Mouse (Mus musculus) activated CD4-positive, CD25-positive, alpha-beta regulatory T cell (primary cell): ENCODE measurements around the gene Prl4a1. TPM values are rescaled to one million over a fixed set of nuclear protein-coding genes. Genes with fewer than 3 reads are reported as not detected.

ENCODE experiments used
- polyA plus RNA-seq, 2 experiments: library from polyadenylated mRNA; unstranded; fragments of 100-300 nt; shearing (Covaris generic); gene quantifications; one replicate each; pipeline ENCODE4 v1.2.1; 2017

The Prl4a1 gene
- under 1 TPM in 1 of 2 experiments, not detected in 1; 0.20 TPM for polyA plus RNA-seq

DNA sequence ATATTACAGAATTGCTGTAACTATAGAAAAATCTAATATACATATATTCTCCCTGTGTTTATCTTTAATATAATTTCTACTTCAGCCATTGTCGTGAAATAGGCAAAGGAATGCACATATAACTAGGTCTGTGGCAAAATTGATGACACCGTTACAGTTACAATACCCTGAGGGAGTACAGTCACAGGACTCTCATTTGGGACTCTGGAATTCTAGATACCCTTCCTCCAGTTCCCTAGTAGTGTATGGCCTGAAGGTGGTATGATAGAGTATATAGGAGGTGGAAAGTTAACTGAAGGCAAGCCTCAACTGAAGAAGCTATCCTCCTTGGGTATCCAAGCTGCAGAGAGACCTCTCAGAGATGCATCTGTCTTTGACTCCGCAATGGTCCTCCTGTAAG, at the start of gene Prl4a1:
Prl4a1 (plus strand) TSS at position 301 of the 400 bp plus-strand sequence.

Other genes starting within 250 kb of the Prl4a1 start
- not detected for gene Prl7c1, start 235.4 kb upstream of the Prl4a1 start, polyA plus RNA-seq
- gene Prl2a1, start 214.6 kb upstream of the Prl4a1 start, polyA plus RNA-seq: not detected
- under 1 TPM in 1 of 2 experiments, not detected in 1; 0.25 TPM for gene Prl2c1, start 166.9 kb upstream of the Prl4a1 start, polyA plus RNA-seq
- gene Prl5a1, start 126.3 kb downstream of the Prl4a1 start, polyA plus RNA-seq: not detected
- gene Gm11361, start 241.3 kb downstream of the Prl4a1 start, polyA plus RNA-seq: 1 to 10 TPM in 1 of 2 experiments, under 1 TPM in 1; 0.85 to 1.6 TPM